Mouse (Mus musculus): ENCODE results near the gene B3gnt4.
A peak's percentile ranks its signal among the peaks of the same experiment; 100 is the strongest.
"Not testable (repeated sequence)": the region's sequence is repeated elsewhere in the genome, so short reads cannot be mapped to it uniquely, and the experiment has no call there.

Gene B3gnt4

DNA sequence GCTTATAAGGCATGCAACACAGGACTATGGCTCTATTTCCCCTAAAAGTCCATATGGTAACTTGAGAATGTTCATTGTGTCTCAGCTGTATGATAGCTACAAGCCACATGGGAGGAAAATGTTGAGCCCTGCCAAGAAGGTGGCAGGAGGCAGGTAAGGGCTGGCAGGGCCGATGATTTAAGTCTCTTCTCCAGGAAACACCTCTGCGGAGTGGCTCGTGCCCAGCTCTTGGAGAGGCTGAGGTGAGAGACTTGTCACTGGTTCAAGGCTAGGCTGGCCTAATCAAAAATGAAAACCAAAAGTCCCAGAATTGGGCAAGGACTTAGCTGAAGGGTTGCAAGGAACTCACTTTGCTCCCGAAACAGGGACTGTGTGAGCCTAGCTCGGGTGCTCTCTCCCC is at the start of gene B3gnt4:
B3gnt4 (plus strand) TSS at position 301 of the 400 bp plus-strand sequence.
- DNase-seq (ENCODE audit: low read depth in 2 of 2, low spot score in 2 of 2) = no peak

DNA sequence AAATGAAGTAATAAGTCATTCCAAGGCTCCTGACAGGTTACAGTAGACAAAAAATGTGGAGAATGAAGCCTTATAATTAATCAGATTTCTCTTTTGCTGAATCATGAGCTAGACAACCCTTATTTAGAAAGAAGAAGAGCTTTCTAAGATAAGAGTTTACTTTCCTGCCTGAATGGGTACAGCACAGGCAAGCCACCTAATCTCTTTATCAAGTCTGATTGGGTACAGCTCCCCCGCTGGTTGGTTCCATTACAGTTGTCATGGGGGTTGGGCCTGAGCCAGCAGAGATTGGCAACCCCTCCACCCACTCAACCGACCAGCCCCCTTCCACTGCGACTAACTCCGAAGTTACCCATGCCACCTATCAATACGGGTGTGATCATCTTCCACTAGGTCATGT is 48.8 kb upstream of the B3gnt4 start:
- no peak for DNase-seq (ENCODE audit: low read depth in 2 of 2, low spot score in 2 of 2)

DNA sequence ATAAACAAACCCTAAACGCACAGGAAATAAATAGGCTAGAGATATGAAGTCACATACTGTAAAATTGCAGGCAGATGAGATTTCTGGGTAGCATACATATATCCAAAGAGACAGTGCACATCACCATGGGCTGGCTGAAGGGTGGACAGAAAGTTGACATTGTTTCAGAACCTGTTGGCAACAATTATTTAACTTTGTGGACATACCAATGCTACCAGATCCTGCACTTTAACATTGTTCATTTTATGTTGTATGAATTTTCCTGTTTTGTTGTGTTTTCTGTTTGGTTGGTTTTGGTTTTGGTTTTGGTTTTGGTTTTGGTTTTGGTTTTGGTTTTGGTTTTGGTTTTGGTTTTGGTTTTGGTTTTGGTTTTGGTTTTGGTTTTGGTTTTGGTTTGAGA is 45.6 kb upstream of the B3gnt4 start:
- no peak for DNase-seq (ENCODE audit: low read depth in 2 of 2, low spot score in 2 of 2)

DNA sequence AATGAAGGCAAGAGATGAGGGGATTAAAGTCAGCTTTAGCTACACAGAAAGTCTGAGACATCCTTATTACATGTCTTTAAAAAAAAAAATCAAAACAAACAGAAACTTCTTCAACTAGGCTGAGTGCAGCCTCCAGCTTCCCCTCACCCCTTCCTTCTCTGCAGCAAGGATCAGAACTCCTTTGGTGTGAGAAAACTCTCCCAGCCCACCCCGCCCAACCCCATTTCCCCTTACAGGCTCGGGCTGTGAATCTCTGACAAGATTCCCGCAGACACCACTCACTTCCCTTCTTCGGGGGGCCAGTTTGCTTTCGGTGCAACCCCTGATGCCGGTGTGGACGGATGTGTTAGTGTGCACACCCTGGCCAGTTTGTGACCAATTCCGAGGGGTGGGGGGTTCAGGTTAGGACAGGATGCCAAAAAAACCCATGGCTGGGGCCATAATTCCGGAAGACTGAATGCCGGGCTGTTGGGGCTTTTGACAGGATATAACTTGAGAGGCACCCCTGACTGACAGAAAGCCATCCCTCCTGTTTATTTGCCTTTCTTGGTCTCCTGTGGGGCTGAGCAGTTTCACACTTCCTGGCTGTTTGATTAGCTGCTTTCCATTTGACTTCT is 39.4 kb upstream of the B3gnt4 start:
- DNase-seq (ENCODE audit: low read depth in 2 of 2, low spot score in 2 of 2) = no peak

DNA sequence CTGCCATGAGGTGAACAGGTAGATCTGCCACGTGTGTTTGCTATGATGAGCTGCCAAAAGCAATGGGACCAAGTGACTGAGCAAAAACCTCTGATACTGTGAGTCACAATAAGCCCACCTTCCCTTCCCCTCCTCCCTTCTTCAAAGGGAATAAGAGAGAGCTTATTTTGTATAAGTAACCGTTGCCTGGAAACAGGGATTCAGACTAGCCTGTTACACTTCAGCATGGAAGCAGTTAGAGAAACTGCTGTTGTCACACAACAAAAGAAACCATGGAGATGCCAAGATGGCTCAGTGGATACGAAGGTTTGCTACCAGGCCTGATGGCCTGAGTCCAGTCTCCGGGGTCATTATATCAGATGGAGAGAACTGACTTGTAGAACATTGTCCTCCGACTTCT is 36.4 kb upstream of the B3gnt4 start:
- DNase-seq (ENCODE audit: low read depth in 2 of 2, low spot score in 2 of 2) = no peak

DNA sequence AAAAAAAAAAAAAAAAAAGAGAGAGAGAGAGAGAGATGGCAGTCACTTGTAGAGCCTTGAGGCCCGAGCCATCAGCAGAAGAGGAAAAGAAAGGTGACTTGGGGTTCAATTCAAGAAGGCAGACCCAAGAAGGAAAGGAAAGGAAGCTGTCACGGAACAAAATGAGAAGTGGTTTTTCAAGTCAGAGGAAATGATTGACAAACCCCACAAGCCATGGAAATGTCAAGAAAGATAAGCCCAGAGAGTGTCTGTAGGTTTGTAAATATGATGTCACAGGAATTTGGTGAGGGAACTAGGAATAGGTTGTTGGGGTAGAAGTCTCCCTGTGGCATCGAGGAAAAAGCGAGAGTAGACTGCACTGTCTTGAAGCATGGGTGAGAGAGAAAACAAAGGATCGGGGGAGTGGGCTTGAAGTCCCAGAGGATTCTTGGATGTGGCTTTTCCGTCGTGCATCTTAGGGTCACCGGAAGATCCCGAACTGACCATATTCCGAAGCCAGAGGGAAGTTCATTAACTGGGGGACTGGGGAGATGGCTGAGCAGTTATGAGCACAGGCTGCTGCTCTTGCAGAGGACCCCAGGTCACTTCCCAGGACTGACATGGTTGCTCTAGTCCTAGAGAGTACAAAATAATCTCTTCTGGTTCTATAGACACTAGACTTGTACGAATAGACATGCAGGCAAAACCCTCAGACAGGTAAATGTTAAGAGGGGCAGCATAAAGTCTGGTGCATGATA is 22.4 kb upstream of the B3gnt4 start:
- no peak for DNase-seq (ENCODE audit: low read depth in 2 of 2, low spot score in 2 of 2)

DNA sequence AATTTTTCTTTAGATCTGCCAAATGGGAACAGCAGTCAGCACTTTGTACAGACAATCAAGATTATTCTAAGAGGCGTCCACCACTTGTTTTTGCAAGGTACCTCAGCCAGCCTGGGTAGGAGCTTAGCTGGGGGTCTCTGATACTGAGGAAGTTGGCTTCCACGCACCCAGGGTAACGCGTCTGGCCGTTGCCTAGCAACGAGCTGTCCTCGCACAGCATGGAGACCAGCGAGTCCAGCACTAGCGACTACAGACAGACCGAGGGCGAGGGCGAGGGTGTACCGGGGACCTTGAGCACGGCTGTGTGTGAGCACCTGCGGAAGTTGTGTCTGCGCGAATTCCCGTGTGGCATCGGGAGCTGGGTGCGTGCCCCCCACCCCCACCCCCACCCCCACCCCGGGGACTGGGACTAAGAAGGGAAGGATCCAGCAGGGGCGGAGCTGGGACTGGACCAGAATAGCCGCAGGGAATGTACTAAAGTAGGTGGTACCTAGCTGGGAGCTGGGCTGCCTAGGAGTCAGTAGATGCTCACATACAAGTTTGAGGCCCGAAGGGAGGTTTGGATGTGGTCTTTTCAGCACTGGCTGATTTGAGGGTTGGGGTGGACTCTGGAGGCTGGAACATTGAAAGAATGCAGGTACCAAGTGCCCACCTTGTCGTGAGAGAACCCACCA is 21.0 kb upstream of the B3gnt4 start, which contains the start of the genes Lrrc43 and Il31:
Lrrc43 (plus strand) TSS at position 194 of the 674 bp plus-strand sequence.
Il31 (minus strand) TSS at position 378 of the 674 bp plus-strand sequence.
- no peak for DNase-seq (ENCODE audit: low read depth in 2 of 2, low spot score in 2 of 2)

DNA sequence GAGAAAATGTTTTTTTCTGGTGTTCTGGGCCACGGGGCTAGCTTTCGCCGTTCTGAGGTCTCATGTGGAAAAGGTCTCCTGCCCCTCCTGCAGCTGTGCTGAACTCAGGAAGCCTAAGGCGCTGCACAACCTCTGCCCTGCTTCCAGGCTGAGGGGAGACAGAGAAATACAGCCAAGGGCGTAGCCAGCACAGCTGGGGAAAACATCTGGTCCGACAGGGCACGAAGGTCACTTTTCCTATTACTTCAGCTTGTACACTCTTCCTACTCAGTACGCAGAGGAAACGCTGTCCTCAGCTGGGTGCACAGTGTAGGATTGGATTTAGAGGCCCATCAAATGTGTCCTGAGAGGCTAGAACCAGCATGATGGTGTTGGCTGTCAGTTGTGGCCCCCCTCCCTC is 20.3 kb upstream of the B3gnt4 start:
- no peak for DNase-seq (ENCODE audit: low read depth in 2 of 2, low spot score in 2 of 2)

DNA sequence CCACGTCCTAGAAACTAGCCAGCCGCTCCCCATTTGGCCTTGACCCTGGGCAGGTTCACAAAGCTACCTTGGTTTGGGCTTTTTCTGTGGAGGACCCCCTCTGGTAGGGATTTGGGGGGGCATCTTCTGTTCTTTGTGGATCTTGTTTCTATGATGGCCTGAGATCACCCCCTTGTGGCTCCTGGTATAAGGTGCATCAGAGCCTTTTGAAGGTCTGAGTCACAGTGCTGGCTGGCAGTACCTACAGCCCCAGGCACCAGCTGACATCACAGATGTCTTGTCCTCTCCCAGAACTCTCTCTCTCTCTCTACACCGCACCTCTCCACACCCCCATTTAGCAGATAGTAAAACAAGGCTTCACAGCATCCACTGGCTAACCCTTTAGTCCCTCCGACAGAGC is 10.5 kb upstream of the B3gnt4 start:
- no peak for DNase-seq (ENCODE audit: low read depth in 2 of 2, low spot score in 2 of 2)

DNA sequence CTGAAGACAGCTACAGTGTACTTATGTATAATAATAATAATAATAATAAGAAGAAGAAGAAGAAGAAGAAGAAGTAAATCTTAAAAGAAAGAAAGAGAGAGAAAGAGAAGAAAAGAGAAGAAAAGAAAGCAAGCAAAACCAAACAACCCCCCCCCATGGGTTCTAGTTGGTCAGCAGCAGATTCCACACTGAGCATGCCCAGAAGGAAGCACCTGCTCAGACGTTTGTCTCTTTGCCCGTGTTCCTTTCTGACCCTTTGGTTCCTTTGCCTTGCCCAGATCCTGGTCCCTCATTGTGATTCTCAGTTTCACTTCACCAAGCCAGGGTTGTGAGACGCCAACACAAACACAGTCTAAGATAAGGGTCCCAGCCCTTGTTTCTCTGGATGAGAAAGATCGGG is 8.3 kb upstream of the B3gnt4 start:
- no peak for DNase-seq (ENCODE audit: low read depth in 2 of 2, low spot score in 2 of 2)

DNA sequence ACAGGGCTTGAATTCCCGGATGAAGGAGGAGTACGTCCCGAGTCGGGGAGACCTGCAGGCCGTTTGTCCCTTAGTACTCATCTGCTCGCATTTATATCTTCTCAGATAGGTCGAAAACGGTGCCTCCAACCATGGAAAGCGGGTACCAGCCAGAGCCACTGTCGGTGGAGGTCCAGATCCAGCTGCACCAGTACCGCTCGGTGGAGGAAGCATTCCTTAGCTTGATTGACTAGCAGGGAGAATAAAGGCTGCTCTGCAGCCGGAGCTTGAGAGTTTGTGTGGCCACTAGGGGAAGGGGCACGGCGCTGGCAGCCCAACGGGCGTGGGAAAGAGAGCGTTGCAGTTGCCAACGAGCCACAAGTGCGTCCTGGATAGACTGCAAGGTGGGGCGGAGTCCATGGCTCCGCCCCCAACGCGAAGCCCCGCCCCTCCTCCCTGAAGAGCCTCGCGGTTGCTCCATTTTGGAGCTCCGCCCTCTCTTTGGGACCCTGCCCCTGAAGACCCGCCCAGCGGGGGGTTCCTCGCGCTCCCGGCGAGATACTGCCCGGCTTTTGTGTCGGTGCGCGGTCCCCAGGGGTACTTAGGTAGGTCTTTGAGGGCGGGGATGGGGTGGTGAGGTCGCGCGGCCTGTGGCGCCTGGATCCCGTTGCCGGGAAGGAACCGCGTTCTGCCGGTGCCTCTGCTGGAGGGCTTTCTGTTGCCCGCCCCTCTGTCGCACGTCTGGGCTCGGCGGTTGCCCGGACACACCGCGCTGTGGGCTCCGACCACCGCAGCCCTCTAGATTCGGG is 2.1 kb upstream of the B3gnt4 start:
- peak; percentile 30 to 62 for DNase-seq (ENCODE audit: low read depth in 2 of 2, low spot score in 2 of 2)

DNA sequence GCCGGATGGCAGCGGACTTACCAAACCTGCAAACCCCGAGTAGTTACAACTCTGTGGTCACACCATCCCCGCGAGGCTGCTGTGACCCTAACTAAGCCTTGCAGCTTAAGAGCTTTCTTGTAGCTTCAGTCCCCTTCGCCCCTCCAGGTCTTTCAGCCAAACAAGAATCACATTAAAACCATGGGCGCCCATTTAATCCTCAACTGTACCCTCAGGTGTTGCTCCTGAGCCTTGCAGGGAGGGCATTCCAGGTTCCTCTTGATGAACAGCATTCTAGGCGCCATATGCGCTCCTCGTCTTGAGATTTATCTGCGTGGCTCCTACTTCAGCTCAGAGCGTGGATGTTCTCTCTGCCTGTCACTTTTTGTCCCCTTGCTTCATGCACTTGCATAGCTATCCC is 1.3 kb upstream of the B3gnt4 start:
- no peak for DNase-seq (ENCODE audit: low read depth in 2 of 2, low spot score in 2 of 2)

DNA sequence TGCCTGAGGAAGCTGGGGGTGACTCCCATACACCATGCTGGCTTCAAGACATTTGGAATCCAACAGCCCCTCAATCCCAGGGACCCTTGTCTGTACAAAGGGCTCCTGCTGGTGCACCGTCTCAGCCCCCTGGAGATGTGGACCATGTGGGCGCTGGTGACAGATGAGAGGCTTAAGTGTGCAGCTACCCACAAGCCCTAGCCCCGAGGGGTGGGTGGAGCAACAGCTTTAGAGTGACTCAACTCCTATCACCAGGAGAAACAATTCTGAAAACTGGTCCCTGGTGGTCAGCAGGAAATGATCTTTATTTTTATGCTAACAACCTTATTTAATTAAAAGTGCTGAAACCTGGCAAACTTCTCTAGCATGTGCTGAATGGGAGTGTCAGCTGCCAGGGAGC is 1.2 kb downstream of the B3gnt4 start:
- DNase-seq (ENCODE audit: low read depth in 2 of 2, low spot score in 2 of 2) = not testable (repeated sequence)

DNA sequence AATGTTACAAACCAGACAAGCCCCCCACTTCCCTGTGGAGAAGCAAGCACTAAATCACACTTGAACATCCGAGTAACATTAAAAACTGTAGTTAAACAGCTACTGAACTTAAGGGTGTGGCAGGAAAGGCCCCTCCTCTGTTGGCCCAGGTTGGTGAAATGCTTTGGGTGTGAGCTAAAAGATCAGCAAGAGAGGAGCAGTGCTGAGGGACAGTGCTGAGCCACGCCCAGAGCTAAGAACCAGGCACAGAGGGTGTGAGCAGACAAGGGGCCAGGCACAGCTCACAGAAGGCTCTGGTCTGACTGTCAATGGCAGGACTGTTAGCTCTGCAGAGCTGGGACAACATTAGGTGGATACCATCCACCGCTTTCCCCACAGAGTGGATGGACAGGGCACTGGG is 1.8 kb downstream of the B3gnt4 start:
- no peak for DNase-seq (ENCODE audit: low read depth in 2 of 2, low spot score in 2 of 2)

DNA sequence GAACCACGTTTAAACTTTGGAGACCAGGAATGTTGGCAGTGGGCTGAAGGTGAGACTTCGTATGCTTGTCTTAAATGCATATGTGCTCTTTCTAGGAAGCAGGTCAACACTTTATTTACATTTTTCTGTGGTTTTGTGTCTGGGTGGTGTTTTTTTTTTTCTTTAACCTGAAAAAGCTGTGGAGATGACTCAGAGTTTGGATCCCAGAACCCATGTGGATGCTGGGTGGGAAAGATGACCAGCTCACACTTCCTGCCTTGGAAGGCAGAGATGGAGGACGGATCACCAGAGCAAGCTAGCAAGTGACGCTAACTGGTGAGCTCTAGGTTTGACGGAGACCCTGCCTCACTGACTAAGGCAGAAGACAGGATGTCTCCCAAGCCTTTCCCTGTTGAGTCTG is 4.6 kb downstream of the B3gnt4 start:
- no peak for DNase-seq (ENCODE audit: low read depth in 2 of 2, low spot score in 2 of 2)

DNA sequence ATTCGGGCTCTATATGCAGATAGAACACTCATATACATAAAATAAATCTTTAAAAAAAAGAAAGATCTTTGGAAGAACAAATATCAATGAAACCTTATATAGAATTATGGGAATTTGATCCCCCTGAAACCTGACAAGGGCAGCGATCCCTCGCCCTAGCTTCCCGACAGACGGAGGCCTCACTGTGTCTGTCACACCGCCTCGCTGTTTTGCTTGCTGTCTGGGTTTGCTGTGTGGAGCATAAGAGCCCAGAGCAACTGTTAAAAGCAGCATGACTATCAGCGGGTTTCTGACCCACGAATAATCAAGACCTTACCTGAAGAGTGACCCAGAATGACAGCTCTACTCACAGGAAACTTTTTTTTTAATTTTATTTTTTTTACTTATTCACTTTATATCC is 10.4 kb downstream of the B3gnt4 start:
- DNase-seq (ENCODE audit: low read depth in 2 of 2, low spot score in 2 of 2) = no peak

DNA sequence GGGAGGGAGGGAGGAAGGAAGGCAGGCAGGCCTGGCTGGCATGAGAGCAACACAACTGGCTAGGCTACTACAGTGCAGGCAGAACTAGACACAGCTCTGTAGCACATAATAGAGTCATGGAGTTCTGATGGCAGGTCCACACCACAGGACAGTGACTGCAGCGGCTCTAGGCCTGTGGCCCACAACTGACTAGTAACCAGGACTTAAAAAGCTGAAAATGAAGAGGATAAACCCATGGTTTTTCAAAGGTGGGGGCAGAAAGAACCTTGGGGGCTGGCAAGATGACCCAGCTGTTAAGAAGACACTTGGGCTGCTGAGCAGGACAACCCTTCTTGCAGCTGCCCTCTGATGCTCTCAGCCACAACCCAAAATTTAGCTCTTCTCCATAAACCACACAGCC is 11.4 kb downstream of the B3gnt4 start:
- no peak for DNase-seq (ENCODE audit: low read depth in 2 of 2, low spot score in 2 of 2)

DNA sequence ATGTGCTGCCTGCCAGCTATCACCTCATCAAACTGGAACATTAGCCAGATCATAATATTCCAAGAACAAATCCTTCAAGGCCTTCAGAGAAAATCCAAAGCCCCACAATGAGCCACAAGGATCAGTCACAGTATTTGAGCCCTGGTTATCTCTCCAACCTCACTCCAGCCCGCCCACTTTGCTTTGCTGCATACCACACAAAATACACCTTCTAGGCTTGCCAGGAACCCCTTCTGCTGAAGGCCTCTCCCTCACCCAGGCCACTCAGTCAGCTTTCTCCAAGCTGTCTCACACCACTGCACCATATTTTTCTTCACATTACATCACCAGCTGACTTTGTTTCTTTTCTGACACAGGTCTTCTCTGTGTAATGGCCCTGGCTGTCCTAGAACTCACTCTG is 11.9 kb downstream of the B3gnt4 start:
- DNase-seq (ENCODE audit: low read depth in 2 of 2, low spot score in 2 of 2) = no peak

DNA sequence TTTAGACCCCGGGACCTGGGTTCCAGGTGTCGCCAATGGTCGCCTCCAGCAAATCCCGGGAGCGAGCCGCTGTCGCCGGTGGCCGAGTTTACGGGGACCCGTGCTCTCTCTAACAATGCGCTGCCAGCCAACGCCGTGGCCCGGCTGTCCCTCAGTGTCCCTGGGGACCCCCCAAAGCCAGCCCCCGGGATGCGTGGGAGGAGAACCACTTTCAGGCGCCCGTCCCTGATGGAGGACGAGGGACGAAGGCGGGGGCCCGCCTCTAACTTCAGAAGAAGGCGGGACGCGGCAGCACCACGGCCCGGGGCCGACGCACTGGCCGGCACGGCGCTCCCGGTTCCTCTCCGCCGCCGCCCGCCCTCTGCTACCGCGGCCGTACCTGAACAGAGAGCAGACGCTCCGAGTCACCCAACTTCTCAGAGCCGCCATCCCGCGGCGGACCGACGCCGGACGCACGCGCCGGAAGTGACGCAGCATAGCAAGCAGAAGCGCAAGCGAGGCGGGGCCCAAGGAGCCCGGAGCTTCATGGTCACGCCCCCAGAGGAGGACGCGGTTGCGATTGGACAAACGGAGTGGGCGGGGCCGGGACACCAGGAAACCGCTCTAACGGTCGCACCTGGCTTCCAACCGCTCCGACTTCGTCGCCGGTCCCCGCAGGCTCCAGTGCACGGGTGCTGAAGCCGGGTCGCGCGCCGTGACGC is 13.6 kb downstream of the B3gnt4 start, which contains the start of gene Diablo:
Diablo (minus strand) TSS at position 485 of the 701 bp plus-strand sequence.
- peak; percentile 96 to 99 for DNase-seq (ENCODE audit: low read depth in 2 of 2, low spot score in 2 of 2)

DNA sequence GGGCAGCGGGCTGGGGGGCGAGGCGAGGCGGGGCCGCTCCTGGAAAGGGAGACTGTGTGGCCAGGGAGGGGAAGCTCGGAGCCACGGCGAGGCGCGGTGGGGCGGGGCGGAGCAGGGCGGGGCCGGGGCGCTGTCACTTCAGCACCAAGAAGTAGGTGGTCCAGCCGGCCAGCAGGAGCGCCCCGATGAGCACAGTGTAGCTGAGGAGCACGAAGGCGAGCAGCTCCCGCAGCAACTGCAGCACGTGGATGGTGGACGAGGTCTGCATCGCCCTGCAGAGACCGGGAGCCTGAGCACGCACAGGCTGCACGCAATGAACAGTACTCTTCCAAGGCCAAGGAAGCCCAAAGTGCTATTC is 14.1 kb downstream of the B3gnt4 start:
- DNase-seq (ENCODE audit: low read depth in 2 of 2, low spot score in 2 of 2) = no peak

DNA sequence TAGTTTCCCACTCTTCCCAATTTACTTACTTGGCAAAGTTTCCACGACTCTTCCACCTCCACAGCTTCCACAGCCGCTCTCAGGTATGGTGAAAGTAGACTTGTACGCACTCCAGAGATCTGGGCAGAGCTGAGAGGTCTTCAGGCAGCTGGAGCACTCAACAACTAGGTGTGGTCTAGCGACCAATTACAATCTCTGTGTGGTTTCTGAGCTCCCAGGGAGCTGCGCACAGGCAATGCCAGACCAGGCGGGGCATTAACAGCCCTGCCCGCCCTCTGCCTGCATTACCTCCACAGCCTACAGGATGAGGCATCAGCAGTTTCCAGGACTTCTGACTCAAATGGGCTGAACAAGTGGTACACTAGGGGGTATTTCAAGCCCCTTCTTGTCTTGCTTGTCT is 15.0 kb downstream of the B3gnt4 start, which contains the start of gene Gm49027:
Gm49027 (minus strand) TSS at position 208 of the 400 bp plus-strand sequence.
- DNase-seq (ENCODE audit: low read depth in 2 of 2, low spot score in 2 of 2) = no peak
